Mouse (Mus musculus) testis, adult 2 months (tissue): ENCODE measurements around the gene Pcbp1.

ENCODE experiments used
- CTCF ChIP-seq: fragments of 200-500 bp; IDR thresholded peaks from 2 replicates; pipeline ENCODE4 v1.5.1; 2012; ENCODE audit warnings: low read depth, mild to moderate bottlenecking, inconsistent platforms, low read length, moderate library complexity; ENCODE audit not compliant: control insufficient read depth, insufficient read depth, insufficient replicate concordance
- POLR2A ChIP-seq: fragments of 200-500 bp; IDR thresholded peaks from 2 replicates; pipeline ENCODE4 v1.6.1; 2012; ENCODE audit warnings: low read depth, mild to moderate bottlenecking, inconsistent platforms, low read length, moderate library complexity; ENCODE audit not compliant: control insufficient read depth

DNA sequence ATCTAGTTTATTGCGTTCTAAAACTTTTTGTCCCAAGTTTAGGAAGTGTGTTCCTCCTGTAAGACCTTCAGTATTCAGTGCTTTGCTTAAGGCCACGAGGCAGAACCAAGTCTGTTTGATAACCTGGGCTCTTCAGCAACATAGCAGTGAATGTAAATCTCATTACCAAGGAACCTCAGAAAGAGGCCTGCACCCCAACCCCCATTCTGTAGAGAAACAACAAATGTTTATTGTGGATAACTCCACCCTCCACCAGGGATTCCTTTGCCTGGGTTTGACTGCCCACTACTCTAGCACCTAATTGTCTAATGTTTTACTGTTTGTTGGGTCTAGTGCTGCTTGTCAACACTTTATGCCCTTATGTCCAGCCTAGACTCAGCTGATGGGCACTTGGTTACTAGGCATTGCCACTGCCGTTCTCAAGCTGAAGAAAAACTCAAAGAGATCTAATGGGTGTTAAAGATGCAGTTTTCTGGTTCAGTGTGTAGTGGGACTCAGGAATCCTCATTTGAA, 2.8 kb downstream of the Pcbp1 start:
- TF ChIP-seq CTCF, result no peak
- no peak for TF ChIP-seq POLR2A
